Mouse (Mus musculus) hindbrain, embryonic 15.5 days (tissue): ENCODE data around the gene Mthfsl. TPM values are rescaled to one million over a fixed set of nuclear protein-coding genes. Genes with fewer than 3 reads are reported as not detected.
"Not testable (repeated sequence)": the region's sequence is repeated elsewhere in the genome, so short reads cannot be mapped to it uniquely, and the experiment has no call there.

Experiments used
- ATAC-seq: fragments of 200-750 bp; cut with Nextera tagmentation; 2 replicates; pipeline ENCODE4 v1.8.0; 2017; ENCODE audit warnings: low read depth, moderate number of reproducible peaks, moderate TSS enrichment; ENCODE audit not compliant: low FRiP score
- H3K27ac ChIP-seq: fragments of 300-500 bp; sonication (generic); replicated peaks from 2 replicates; pipeline ENCODE4 v1.5.1; 2015; ENCODE audit warnings: mild to moderate bottlenecking, inconsistent platforms
- H3K27me3 ChIP-seq: fragments of 300-500 bp; sonication (generic); 2 replicates; pipeline ENCODE4 v1.6.1; 2015; ENCODE audit warnings: control low read depth, inconsistent platforms
- H3K36me3 ChIP-seq: fragments of 300-500 bp; sonication (generic); 2 replicates; pipeline ENCODE4 v1.6.1; 2015; ENCODE audit warnings: control low read depth, inconsistent platforms
- H3K4me1 ChIP-seq: fragments of 300-500 bp; sonication (generic); replicated peaks from 2 replicates; pipeline ENCODE4 v1.6.1; 2015; ENCODE audit warnings: control low read depth, inconsistent platforms
- H3K4me2 ChIP-seq: fragments of 300-500 bp; sonication (generic); 2 replicates; pipeline ENCODE4 v1.6.1; 2015; ENCODE audit warnings: moderate library complexity, mild to moderate bottlenecking, inconsistent platforms
- H3K4me3 ChIP-seq: fragments of 300-500 bp; sonication (generic); 2 replicates; pipeline ENCODE4 v1.5.1; 2015; ENCODE audit warnings: mild to moderate bottlenecking, inconsistent platforms
- H3K9ac ChIP-seq: fragments of 300-500 bp; sonication (generic); 2 replicates; pipeline ENCODE4 v1.6.1; 2015; ENCODE audit warnings: inconsistent platforms
- H3K9me3 ChIP-seq: fragments of 300-500 bp; sonication (generic); 2 replicates; pipeline ENCODE4 v1.6.1; 2016; ENCODE audit warnings: control low read depth, inconsistent platforms
- WGBS: fragments of 180-500 bp; shearing (Covaris S2); methylation state at CpG from one replicate; pipeline ENCODE4 v1.1.7; 2015; 5-methylcytosine and 5-hydroxymethylcytosine counted together
- polyA plus RNA-seq: library from polyadenylated mRNA; unstranded; fragments of >200 nt; fragmentation: Nextera tagmentation; extraction: Ambion mirVana; gene quantifications from 2 replicates; pipeline ENCODE4 v1.2.1, GENCODE M21; 2015

Mthfsl gene
- polyA plus RNA-seq, 1 experiment from 2014 or later: 39.5 TPM

GRCm38 (mm10) chr9:88714515-88714914, 5.6 kb downstream of the Mthfsl start:
- ATAC-seq, H3K9me3 ChIP-seq, H3K27ac ChIP-seq, H3K4me3 ChIP-seq, H3K4me1 ChIP-seq, H3K36me3 ChIP-seq, H3K27me3 ChIP-seq, H3K4me2 ChIP-seq, H3K9ac ChIP-seq: not testable (repeated sequence)
- WGBS: 86% methylated on average over 5 of the region's 5 CpGs

- WGBS: 92% methylated on average over 3 of the region's 3 CpGs
- not testable (repeated sequence) for H3K4me1 ChIP-seq, H3K27ac ChIP-seq, H3K36me3 ChIP-seq, H3K27me3 ChIP-seq, H3K9ac ChIP-seq, H3K4me3 ChIP-seq, H3K4me2 ChIP-seq, ATAC-seq, H3K9me3 ChIP-seq
These were observed 7.8 kb downstream of the Mthfsl start for GRCm38 (mm10) chr9:88712164-88712749.

DNA sequence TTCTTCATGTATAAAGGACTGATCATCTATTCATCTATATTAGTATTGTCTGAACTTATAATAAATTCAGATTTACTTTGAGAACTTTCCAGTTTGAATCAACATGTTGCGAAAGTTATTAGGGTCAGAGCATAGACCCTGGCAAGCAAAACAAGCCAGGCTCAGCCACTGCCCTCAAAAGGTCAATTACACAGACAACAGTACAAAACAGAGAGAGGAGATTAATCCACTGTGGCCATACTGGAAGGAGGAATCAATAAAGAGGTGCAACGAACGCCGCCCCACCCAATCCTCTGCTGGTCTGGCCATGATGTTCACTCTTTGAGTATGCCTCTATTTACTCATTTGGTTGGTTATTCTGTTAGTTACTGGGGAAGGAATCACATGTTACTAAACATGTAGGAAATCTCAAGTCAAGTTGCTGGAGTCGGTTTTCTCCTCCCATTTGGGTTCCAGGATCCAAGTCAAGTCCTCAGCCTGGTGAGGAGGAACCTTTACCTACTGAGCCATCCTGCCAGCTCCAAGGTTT, 9.1 kb downstream of the Mthfsl start:
- WGBS: 83% methylated on average over 4 of the region's 5 CpGs
- H3K9ac ChIP-seq, H3K27me3 ChIP-seq, H3K4me2 ChIP-seq, H3K4me1 ChIP-seq, H3K27ac ChIP-seq, ATAC-seq, H3K36me3 ChIP-seq, H3K9me3 ChIP-seq, H3K4me3 ChIP-seq: not testable (repeated sequence)

DNA sequence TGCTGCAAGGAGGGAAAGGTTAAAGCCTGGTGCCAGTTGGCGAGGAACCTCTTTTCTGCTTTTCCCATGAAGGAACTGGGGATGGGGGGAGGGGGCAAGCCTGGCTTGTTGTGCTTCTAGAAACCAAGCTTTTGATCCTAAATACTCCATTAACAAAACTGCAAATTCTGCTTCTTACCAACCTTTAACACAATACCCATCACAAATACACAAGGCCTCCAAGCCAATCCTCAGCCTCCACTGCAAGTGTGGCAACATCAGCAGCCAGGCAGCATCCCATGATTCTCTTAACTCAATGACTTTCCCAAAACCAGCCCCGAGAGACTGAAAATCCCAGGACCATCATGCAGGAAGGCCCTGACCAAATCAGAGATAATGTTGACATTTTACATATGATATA, 9.7 kb downstream of the Mthfsl start:
- 86% methylated on average over 2 of the region's 2 CpGs for WGBS
- not testable (repeated sequence) for H3K27me3 ChIP-seq, H3K4me1 ChIP-seq, H3K27ac ChIP-seq, H3K9ac ChIP-seq, H3K4me2 ChIP-seq, H3K36me3 ChIP-seq, H3K4me3 ChIP-seq, ATAC-seq, H3K9me3 ChIP-seq

GRCm38 (mm10) chr9:88709794-88710193, 10.3 kb downstream of the Mthfsl start:
- 89% methylated on average over 5 of the region's 5 CpGs for WGBS
- ATAC-seq, H3K9ac ChIP-seq: not testable (repeated sequence)

DNA sequence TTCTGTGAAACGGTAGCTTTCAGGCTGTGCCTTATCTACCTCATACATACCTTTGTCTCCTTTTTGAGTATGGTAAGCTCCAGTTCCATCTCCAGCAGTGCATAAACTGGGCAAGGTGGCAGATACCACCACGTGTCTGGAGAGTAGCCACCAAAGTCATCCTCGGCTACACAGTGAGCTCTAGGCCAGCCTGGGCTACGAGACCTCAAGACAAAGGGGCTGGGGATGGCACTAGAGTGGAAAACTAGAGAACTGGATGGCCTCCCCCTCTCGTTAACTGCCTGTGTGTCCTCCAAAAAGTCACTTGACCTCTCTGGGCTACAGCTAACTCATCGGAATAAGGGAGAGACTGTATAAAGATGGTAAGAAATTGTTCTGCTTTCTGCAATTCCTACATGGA, 10.8 kb downstream of the Mthfsl start:
- Histone ChIP-seq H3K4me1 (no peaks in the 10 kb centered on the region), H3K36me3 (no peaks in the 10 kb centered on the region), H3K27me3 (no peaks in the 10 kb centered on the region), H3K4me2 (no peak overlapping the region), H3K4me3 (no peak overlapping the region), H3K9me3 (no peaks in the 10 kb centered on the region), H3K27ac (no peak overlapping the region), H3K9ac (no peak overlapping the region)
- 94% methylated on average over 6 of the region's 6 CpGs for WGBS
- ATAC-seq: no peak

More at GRCm38 (mm10) chr9:88709794-88710193, 10.3 kb downstream of the Mthfsl start:
- H3K27ac ChIP-seq, H3K27me3 ChIP-seq, H3K9me3 ChIP-seq, H3K4me2 ChIP-seq, H3K4me1 ChIP-seq, H3K36me3 ChIP-seq, H3K4me3 ChIP-seq: not testable (repeated sequence)

GRCm38 (mm10) chr9:88706700-88707099, 13.4 kb downstream of the Mthfsl start:
- H3K4me2 ChIP-seq: no peak overlapping the region
- no peak for ATAC-seq

DNA sequence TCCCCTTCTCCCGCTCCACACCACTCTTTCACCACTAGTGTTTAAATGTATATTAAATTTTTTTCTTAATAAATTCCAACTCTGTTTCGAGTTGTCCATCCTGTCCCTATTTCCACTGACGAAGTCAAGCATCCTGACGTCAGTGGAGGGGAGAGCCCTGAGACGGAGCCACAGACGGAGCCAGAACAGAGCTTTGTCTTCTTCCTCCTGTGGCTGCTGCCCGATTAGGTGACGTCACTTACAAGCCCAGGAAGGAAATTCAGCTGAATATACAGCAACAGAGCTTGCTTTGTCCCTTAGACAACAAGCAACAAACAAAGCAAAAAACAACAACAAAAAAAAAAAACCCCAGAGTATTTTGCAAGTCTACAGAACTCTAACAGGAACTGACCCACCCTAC, 14.9 kb downstream of the Mthfsl start:
- not testable (repeated sequence) for H3K9me3 ChIP-seq, H3K9ac ChIP-seq, H3K36me3 ChIP-seq, ATAC-seq, H3K4me2 ChIP-seq, H3K27me3 ChIP-seq, H3K4me3 ChIP-seq, H3K27ac ChIP-seq, H3K4me1 ChIP-seq
- WGBS: 75% methylated on average over 8 of the region's 8 CpGs

More at GRCm38 (mm10) chr9:88706700-88707099, 13.4 kb downstream of the Mthfsl start:
- H3K9me3 ChIP-seq: no peaks in the 10 kb centered on the region
- H3K4me1 ChIP-seq: no peaks in the 10 kb centered on the region
- no peak overlapping the region for H3K4me3 ChIP-seq
- 80% methylated on average over 4 of the region's 4 CpGs for WGBS
- no peak overlapping the region for H3K9ac ChIP-seq
- no peak overlapping the region for H3K27ac ChIP-seq
- H3K36me3 ChIP-seq: no peaks in the 10 kb centered on the region
- no peaks in the 10 kb centered on the region for H3K27me3 ChIP-seq

DNA sequence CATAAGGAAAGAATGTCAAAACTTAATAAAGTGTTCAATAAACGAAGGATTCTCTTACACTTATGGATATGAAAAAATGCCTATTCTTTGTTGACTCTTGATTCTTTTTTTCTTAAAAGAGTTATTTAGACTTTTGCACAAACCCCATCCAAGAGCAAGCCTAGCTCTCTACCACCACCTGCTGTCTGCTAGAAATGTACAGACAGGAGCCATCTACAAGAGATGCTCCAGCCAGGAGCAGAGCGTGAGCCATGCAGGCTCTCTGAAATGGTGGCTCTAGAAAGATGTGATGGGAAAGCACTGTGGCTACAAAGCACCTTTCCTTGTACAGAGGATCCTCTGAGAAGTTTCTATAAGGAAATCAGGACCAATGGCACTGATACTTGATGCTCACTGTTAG, 21.4 kb downstream of the Mthfsl start:
- H3K4me1 ChIP-seq, H3K4me3 ChIP-seq, H3K9me3 ChIP-seq, H3K36me3 ChIP-seq, H3K4me2 ChIP-seq, H3K27me3 ChIP-seq, H3K9ac ChIP-seq, H3K27ac ChIP-seq: not testable (repeated sequence)
- 86% methylated on average over 1 of the region's 2 CpGs for WGBS
- 0 out of 2 replicates have a peak, but pooled peaks have one; percentile 63 for ATAC-seq

GRCm38 (mm10) chr9:88691307-88691706, 28.8 kb downstream of the Mthfsl start:
- not testable (repeated sequence) for H3K27ac ChIP-seq

GRCm38 (mm10) chr9:88689451-88689850, 30.6 kb downstream of the Mthfsl start:
- WGBS: 95% methylated on average over 2 of the region's 3 CpGs
- not testable (repeated sequence) for H3K4me2 ChIP-seq, H3K9me3 ChIP-seq, H3K27me3 ChIP-seq, H3K4me1 ChIP-seq, ATAC-seq, H3K36me3 ChIP-seq, H3K4me3 ChIP-seq, H3K9ac ChIP-seq, H3K27ac ChIP-seq

More at GRCm38 (mm10) chr9:88691307-88691706, 28.8 kb downstream of the Mthfsl start:
- not testable (repeated sequence) for H3K4me3 ChIP-seq, H3K9me3 ChIP-seq, H3K4me1 ChIP-seq, H3K4me2 ChIP-seq, H3K27me3 ChIP-seq, H3K9ac ChIP-seq, H3K36me3 ChIP-seq, ATAC-seq
- 84% methylated on average over 2 of the region's 2 CpGs for WGBS

DNA sequence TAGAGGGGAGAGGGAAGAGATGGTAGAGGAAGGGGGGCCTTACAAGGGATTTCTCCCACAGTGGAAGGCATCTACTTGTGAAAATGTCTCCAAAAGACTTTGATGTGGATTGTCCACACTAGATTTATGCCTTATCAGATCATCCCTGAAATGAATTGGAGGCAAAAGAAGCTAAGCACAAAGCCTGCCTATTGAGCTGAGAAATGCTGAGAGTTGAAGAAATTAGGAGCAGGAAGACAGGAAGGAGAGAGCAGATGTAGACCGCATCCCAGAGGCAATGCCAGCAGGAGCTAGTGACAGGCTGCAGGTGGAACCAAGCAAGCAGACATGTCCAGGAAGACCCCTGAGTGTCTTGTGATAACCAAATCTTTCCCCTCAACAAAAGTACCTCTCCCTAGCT, 33.4 kb downstream of the Mthfsl start:
- H3K4me2 ChIP-seq, H3K4me1 ChIP-seq, H3K27ac ChIP-seq, H3K9me3 ChIP-seq, H3K36me3 ChIP-seq, H3K4me3 ChIP-seq, ATAC-seq, H3K27me3 ChIP-seq, H3K9ac ChIP-seq: not testable (repeated sequence)
- 91% methylated on average over 1 of the region's 1 CpGs for WGBS

- H3K9me3 ChIP-seq, H3K36me3 ChIP-seq, ATAC-seq, H3K4me3 ChIP-seq, H3K4me2 ChIP-seq, H3K27ac ChIP-seq, H3K9ac ChIP-seq, H3K27me3 ChIP-seq, H3K4me1 ChIP-seq: not testable (repeated sequence)
These were observed 61.8 kb downstream of the Mthfsl start for GRCm38 (mm10) chr9:88658341-88658740.
